Mouse (Mus musculus): ENCODE data around the gene Cdk11b. TPM values are rescaled to one million over a fixed set of nuclear protein-coding genes. Genes with fewer than 3 reads are reported as not detected.
"Not testable (repeated sequence)": the region's sequence is repeated elsewhere in the genome, so short reads cannot be mapped to it uniquely, and the experiment has no call there.

The Cdk11b gene
- total and polyA plus RNA-seq, 3 experiments: 15.6 to 82.0 (median 26.6) TPM

GRCm38 (mm10) chr4:155635766-155636499, 11.3 kb downstream of the Cdk11b start:
- Histone ChIP-seq H3K79me2 (replicated peaks; ENCODE audit: control insufficient read depth, extremely low read depth, insufficient read depth, poor library complexity, severe bottlenecking) (0 out of 2 replicates have a peak, but pooled peaks cover 5% of the 10 kb centered on the region), H3K4me1 (ENCODE audit: control insufficient read depth in 1 of 2, insufficient read depth in 2 of 2) (no peaks in the 10 kb centered on the region), H3K9ac (ENCODE audit: insufficient read depth, low read depth) (no peak overlapping the region), H3K27ac (ENCODE audit: insufficient read depth, low read depth) (no peak overlapping the region), H3K4me3 (replicated peaks in 1 of 3; ENCODE audit: low read depth in 2 of 3, low read length in 2 of 3, poor library complexity in 1 of 3) (no peak overlapping the region), H3K36me3 (replicated peaks in 1 of 2; ENCODE audit: control insufficient read depth in 1 of 2, insufficient read depth in 1 of 2, low read length in 1 of 2) (peaks cover 76 to 90% of the 10 kb centered on the region in 2 experiments), H3K27me3 (replicated peaks) (no peaks in the 10 kb centered on the region), H3K9me3 (replicated peaks; ENCODE audit: low read length) (no peaks in the 10 kb centered on the region), H3K4me2 (ENCODE audit: insufficient read depth, low read depth, poor library complexity, severe bottlenecking) (no peak overlapping the region)
- TF ChIP-seq CHD1 (IDR thresholded peaks at IDR 0.05; ENCODE audit: low read depth, low read length) (no peak), ZMIZ1 (IDR thresholded peaks at IDR 0.05; ENCODE audit: low read depth, low read length) (no peak), MAZ (IDR thresholded peaks at IDR 0.05; ENCODE audit: low read depth, low read length) (no peak), UBTF (IDR thresholded peaks at IDR 0.05; ENCODE audit: low read depth, low read length) (no peak), MYC (IDR thresholded peaks at IDR 0.05; ENCODE audit: low read depth, low read length) (no peak), TBP (conservative IDR thresholded peaks at IDR 0.05; ENCODE audit: low read depth, low read length) (no peak), ZNF384 (IDR thresholded peaks at IDR 0.05; ENCODE audit: low read depth, low read length) (no peak), ETS1 (conservative IDR thresholded peaks at IDR 0.05; ENCODE audit: low read depth, low read length) (no peak), IRF4 (IDR thresholded peaks at IDR 0.05; ENCODE audit: low read depth, low read length) (no peak), POLR2A (IDR thresholded peaks at IDR 0.05; ENCODE audit: low read depth, low read length) (no peak), MXI1 (IDR thresholded peaks at IDR 0.05; ENCODE audit: low read depth, low read length) (no peak), KAT2A (IDR thresholded peaks at IDR 0.05; ENCODE audit: insufficient replicate concordance, low read length) (no peak), MEF2A (IDR thresholded peaks at IDR 0.05; ENCODE audit: borderline replicate concordance, low read depth, low read length) (no peak), EP300 (IDR thresholded peaks at IDR 0.05; ENCODE audit: low read length) (no peak), BHLHE40 (IDR thresholded peaks at IDR 0.05; ENCODE audit: low read depth, low read length) (no peak), JUND (conservative IDR thresholded peaks at IDR 0.05; ENCODE audit: low read depth, low read length) (no peak), TCF12 (IDR thresholded peaks at IDR 0.05; ENCODE audit: low read depth, low read length) (no peak)
- dilution Hi-C loops (cut with MboI; ENCODE audit: extremely low pct_ligation_motif_present, extremely low pct_unique_long_range_greater_than_20kb, low sequenced_read_pairs) (no loop called here), in situ Hi-C loops (cut with MboI; ENCODE audit: low pct_ligation_motif_present, low pct_unique_long_range_greater_than_20kb, low sequenced_read_pairs) (no loop called here)
- DNase-seq (ENCODE audit: extremely low read depth): no peak

GRCm38 (mm10) chr4:155643531-155643930, 18.9 kb downstream of the Cdk11b start:
- H3K4me3 ChIP-seq (replicated peaks in 1 of 3; ENCODE audit: low read depth in 2 of 3, low read length in 2 of 3, poor library complexity in 1 of 3): no peak overlapping the region
- H3K4me1 ChIP-seq (ENCODE audit: control insufficient read depth in 1 of 2, insufficient read depth in 2 of 2): no peaks in the 10 kb centered on the region
- H3K27me3 ChIP-seq (replicated peaks): no peaks in the 10 kb centered on the region
- H3K79me2 ChIP-seq (replicated peaks; ENCODE audit: control insufficient read depth, extremely low read depth, insufficient read depth, poor library complexity, severe bottlenecking): no peaks in the 10 kb centered on the region
- H3K4me2 ChIP-seq (ENCODE audit: insufficient read depth, low read depth, poor library complexity, severe bottlenecking): no peak overlapping the region
- H3K9ac ChIP-seq (ENCODE audit: insufficient read depth, low read depth): no peak overlapping the region
- no peak for DNase-seq (ENCODE audit: extremely low read depth)
- in situ Hi-C loops (cut with MboI; ENCODE audit: low pct_ligation_motif_present, low pct_unique_long_range_greater_than_20kb, low sequenced_read_pairs) (no loop called here), dilution Hi-C loops (cut with MboI; ENCODE audit: extremely low pct_ligation_motif_present, extremely low pct_unique_long_range_greater_than_20kb, low sequenced_read_pairs) (no loop called here)
- no peak for TF ChIP-seq HCFC1 (IDR thresholded peaks at IDR 0.05; ENCODE audit: low read depth, low read length)
- no peak for TF ChIP-seq BHLHE40 (IDR thresholded peaks at IDR 0.05; ENCODE audit: low read depth, low read length)
- H3K27ac ChIP-seq (ENCODE audit: insufficient read depth, low read depth): no peak overlapping the region
- no peaks in the 10 kb centered on the region for H3K9me3 ChIP-seq (replicated peaks; ENCODE audit: low read length)
- peaks cover 67 to 83% of the 10 kb centered on the region in 2 experiments for H3K36me3 ChIP-seq (replicated peaks in 1 of 2; ENCODE audit: control insufficient read depth in 1 of 2, insufficient read depth in 1 of 2, low read length in 1 of 2)

- in situ Hi-C loops (cut with MboI; ENCODE audit: low pct_ligation_motif_present, low pct_unique_long_range_greater_than_20kb, low sequenced_read_pairs); H3K4me3 ChIP-seq (replicated peaks in 1 of 3; ENCODE audit: low read depth in 2 of 3, low read length in 2 of 3, poor library complexity in 1 of 3); DNase-seq (ENCODE audit: extremely low read depth); H3K4me1 ChIP-seq (ENCODE audit: control insufficient read depth in 1 of 2, insufficient read depth in 2 of 2); H3K9ac ChIP-seq (ENCODE audit: insufficient read depth, low read depth); H3K27ac ChIP-seq (ENCODE audit: insufficient read depth, low read depth); dilution Hi-C loops (cut with MboI; ENCODE audit: extremely low pct_ligation_motif_present, extremely low pct_unique_long_range_greater_than_20kb, low sequenced_read_pairs); H3K9me3 ChIP-seq (replicated peaks; ENCODE audit: low read length); H3K27me3 ChIP-seq (replicated peaks); H3K79me2 ChIP-seq (replicated peaks; ENCODE audit: control insufficient read depth, extremely low read depth, insufficient read depth, poor library complexity, severe bottlenecking); H3K4me2 ChIP-seq (ENCODE audit: insufficient read depth, low read depth, poor library complexity, severe bottlenecking): not testable (repeated sequence)
- peaks cover 73 to 86% of the 10 kb centered on the region in 2 experiments for H3K36me3 ChIP-seq (replicated peaks in 1 of 2; ENCODE audit: control insufficient read depth in 1 of 2, insufficient read depth in 1 of 2, low read length in 1 of 2)
These were observed 20.7 kb downstream of the Cdk11b start, which contains the start of gene Gm10563 for GRCm38 (mm10) chr4:155645308-155645707. Gene Gm10563, minus strand, starts transcription at chr4:155645408.

Data from CH12.LX (cell line).